Mouse (Mus musculus): Measurements from ENCODE around the gene Pank3.

- no peak for TF ChIP-seq CTCF (IDR thresholded peaks at IDR 0.05; ENCODE audit: insufficient read depth, low read depth, low read length)
- no peak for TF ChIP-seq POLR2A (IDR thresholded peaks at IDR 0.05; ENCODE audit: insufficient read depth, low read depth, low read length)
Measured at GRCm38 (mm10) chr11:35743586-35743985, 25.7 kb upstream of the Pank3 start.
